Comparison of ENCODE assay signal across 8 mouse cellular contexts in the genomic region with DNA sequence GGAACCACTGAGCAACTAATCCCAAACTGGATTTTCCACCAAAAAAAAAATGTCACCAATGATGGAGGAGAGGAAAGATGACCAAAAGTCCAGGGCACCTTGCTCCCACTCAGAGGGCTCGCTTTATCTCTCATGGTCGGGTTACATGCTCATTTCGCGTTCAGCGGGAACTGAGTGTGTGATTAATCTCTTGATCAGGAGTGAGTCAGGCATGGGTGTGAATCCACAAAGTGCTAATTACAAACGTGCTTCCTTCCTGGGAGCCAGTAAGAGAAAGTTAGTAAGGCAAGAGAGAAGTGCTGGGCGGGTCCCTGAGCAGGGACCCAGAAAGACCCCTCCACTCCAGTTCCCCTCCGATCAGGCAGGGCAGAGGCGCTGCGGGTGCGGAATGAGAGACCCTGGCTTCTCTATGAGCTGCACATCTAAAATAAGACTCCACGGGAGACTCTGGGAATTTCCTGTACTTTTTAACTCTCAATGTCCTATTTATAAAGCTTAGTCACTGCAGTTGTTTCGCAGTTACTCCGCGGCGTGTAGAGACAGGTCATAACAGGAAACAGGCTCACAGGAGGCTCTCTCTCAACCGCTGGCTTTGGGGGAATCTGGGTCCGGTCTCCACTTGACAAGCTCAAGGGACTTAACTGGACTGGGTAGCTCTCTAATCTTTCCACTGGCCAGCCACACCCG. TPM values are rescaled to one million over a fixed set of nuclear protein-coding genes. Genes with fewer than 3 reads are reported as not detected.
DNase-seq lines count a peak whose midpoint lies in the region; ATAC-seq and TF ChIP-seq lines count a peak whose summit lies in the region.

No protein-coding gene starts in this region.

- DNase-seq in spleen, postnatal 36 days (ENCODE audit: low spot score in 2 of 2) = peak; percentile 46 to 57
- DNase-seq in spleen, postnatal 14 days (ENCODE audit: low spot score in 2 of 2) = no peak
- DNase-seq in heart, embryonic 10.5 days (ENCODE audit: low spot score) = peak; percentile 85
- DNase-seq in kidney, adult 8-10 months = peak; percentile 34 to 37
- peak in 1 of 3 experiments; percentile 50 for DNase-seq in liver, embryonic 14.5 days (ENCODE audit: low read depth in 3 of 3, low spot score in 3 of 3)
- peak; percentile 48 for DNase-seq in urinary bladder, adult 2 months (ENCODE audit: low spot score)

- no peak overlapping the region for H3K9ac ChIP-seq in embryonic facial prominence, embryonic 15.5 days
- H3K9ac ChIP-seq in liver, embryonic 14.5 days (replicated peaks) = peak overlapping the region; percentile 25

- peak overlapping the region; percentile 93 for H3K27ac ChIP-seq in embryonic facial prominence, embryonic 15.5 days (replicated peaks)
- H3K27ac ChIP-seq in heart, embryonic 10.5 days = peak overlapping the region; percentile 88
- H3K27ac ChIP-seq in liver, embryonic 14.5 days = peak overlapping the region; percentile 8

- ATAC-seq in embryonic facial prominence, embryonic 15.5 days (ENCODE audit: insufficient number of reproducible peaks, low FRiP score, low TSS enrichment, low read depth) = peak; percentile 70
- ATAC-seq in liver, embryonic 14.5 days (ENCODE audit: insufficient read depth) = peak; percentile 56

- H3K36me3 ChIP-seq in embryonic facial prominence, embryonic 15.5 days = no peaks in the 10 kb centered on the region
- H3K36me3 ChIP-seq in heart, embryonic 10.5 days = no peaks in the 10 kb centered on the region
- no peaks in the 10 kb centered on the region for H3K36me3 ChIP-seq in liver, embryonic 14.5 days (replicated peaks; ENCODE audit: control insufficient read depth, insufficient read depth, low read depth)
- H3K36me3 ChIP-seq in myocyte (ENCODE audit: control insufficient read depth, insufficient read depth) = no peaks in the 10 kb centered on the region

- no peak for TF ChIP-seq POLR2A in myocyte (IDR thresholded peaks at IDR 0.05; ENCODE audit: insufficient read length, low read depth)

- H3K4me1 ChIP-seq in embryonic facial prominence, embryonic 15.5 days = peaks cover 34% of the 10 kb centered on the region
- H3K4me1 ChIP-seq in heart, embryonic 10.5 days = peaks cover 27% of the 10 kb centered on the region
- H3K4me1 ChIP-seq in liver, embryonic 14.5 days (replicated peaks; ENCODE audit: control insufficient read depth in 2 of 2, insufficient read depth in 2 of 2, low read length in 1 of 2) = peaks cover 3 to 42% of the 10 kb centered on the region in 2 experiments

- TF ChIP-seq CTCF in liver, embryonic 14.5 days (IDR thresholded peaks at IDR 0.05; ENCODE audit: low read depth) = no peak

- H3ac ChIP-seq in myocyte (ENCODE audit: control insufficient read depth, insufficient read length) = no peak overlapping the region

- no peaks in the 10 kb centered on the region for H3K9me3 ChIP-seq in embryonic facial prominence, embryonic 15.5 days (replicated peaks)
- H3K9me3 ChIP-seq in heart, embryonic 10.5 days = no peaks in the 10 kb centered on the region
- H3K9me3 ChIP-seq in liver, embryonic 14.5 days (ENCODE audit: control insufficient read depth, low read length) = no peaks in the 10 kb centered on the region

- H3K4me2 ChIP-seq in embryonic facial prominence, embryonic 15.5 days (replicated peaks) = peak overlapping the region; percentile 44
- peak overlapping the region; percentile 57 for H3K4me2 ChIP-seq in liver, embryonic 14.5 days (ENCODE audit: low read depth)
- H3K4me2 ChIP-seq in myocyte (ENCODE audit: low read depth) = peak overlapping the region; percentile 100

- no peaks in the 10 kb centered on the region for H3K27me3 ChIP-seq in embryonic facial prominence, embryonic 15.5 days
- no peaks in the 10 kb centered on the region for H3K27me3 ChIP-seq in heart, embryonic 10.5 days (ENCODE audit: insufficient read depth, poor library complexity, severe bottlenecking)
- no peaks in the 10 kb centered on the region for H3K27me3 ChIP-seq in liver, embryonic 14.5 days (ENCODE audit: control insufficient read depth, insufficient read depth, low read length)
- no peaks in the 10 kb centered on the region for H3K27me3 ChIP-seq in myocyte (ENCODE audit: control insufficient read depth, insufficient read depth, insufficient read length)

- H3K79me2 ChIP-seq in myocyte (ENCODE audit: control insufficient read depth, insufficient read depth) = no peaks in the 10 kb centered on the region

- no peak for TF ChIP-seq EP300 in liver, embryonic 14.5 days (IDR thresholded peaks at IDR 0.05; ENCODE audit: low read depth)

- 13% methylated on average over 19 of the region's 19 CpGs for WGBS in embryonic facial prominence, embryonic 15.5 days
- WGBS in heart, embryonic 10.5 days = 9% methylated on average over 19 of the region's 19 CpGs
- WGBS in liver, embryonic 14.5 days (ENCODE audit: insufficient replicate concordance) = 2% methylated on average over 19 of the region's 19 CpGs

- H3K4me3 ChIP-seq in embryonic facial prominence, embryonic 15.5 days (replicated peaks) = 0 out of 2 replicates have a peak overlapping the region, but pooled peaks have one; percentile 19
- peak overlapping the region; percentile 50 for H3K4me3 ChIP-seq in heart, embryonic 10.5 days
- peak overlapping the region in 1 of 2 experiments; percentile 3; a peak in 2 of 4 replicates for H3K4me3 ChIP-seq in liver, embryonic 14.5 days (ENCODE audit: insufficient read depth in 1 of 2, low read depth in 2 of 2, low read length in 2 of 2)
- peak overlapping the region; percentile 20 for H3K4me3 ChIP-seq in myocyte

TF ChIP-seq in myocyte, 11 proteins besides CTCF, POLR2A, EP300 and RAD21:
- TF ChIP-seq TCF3 (IDR thresholded peaks at IDR 0.05; ENCODE audit: insufficient read length, low read depth) (no peak), MYOG (IDR thresholded peaks at IDR 0.05; ENCODE audit: control insufficient read depth in 1 of 3, insufficient read depth in 1 of 3, insufficient read length in 2 of 3, low read depth in 2 of 3) (peak in 1 of 3 experiments; percentile 15)

RNA-seq across cellular contexts. Expression of a gene that starts 45.0 kb away (rescaled TPM):
- 29.4 TPM in 2 replicates for polyA plus RNA-seq in embryonic facial prominence, embryonic 15.5 days (2015; fragmentation: Nextera tagmentation; extraction: Ambion mirVana)
- 33.0 and 35.7 TPM in 2 replicates for polyA plus RNA-seq in heart, embryonic 10.5 days (2016; fragmentation: Nextera tagmentation; extraction: Ambion mirVana)
- 3.9 and 7.4 TPM in 2 replicates for polyA plus RNA-seq in liver, embryonic 14.5 days (2012; rRNA removed)
- 12.4 and 13.8 TPM in 2 replicates for polyA plus RNA-seq in liver, embryonic 14.5 days (2014; fragmentation: Nextera tagmentation; extraction: Ambion mirVana)
- polyA plus RNA-seq in myocyte (2012; fragmentation: generic; extraction: Trizol) = 14.6 TPM
- polyA plus RNA-seq in urinary bladder, adult 2 months (2012; rRNA removed) = 9.4 and 9.8 TPM in 2 replicates

Comparison
In these comparisons a context has a peak if more than half of its experiments do, and no peak if none do; other contexts are left out.
1. DNase-seq: peak in spleen, postnatal 36 days (2 of 2), heart, embryonic 10.5 days (single experiment), kidney, adult 8-10 months (2 of 2) and urinary bladder, adult 2 months (single experiment); none in spleen, postnatal 14 days (0 of 2).
2. H3K27ac ChIP-seq: peak in every context shown above with its lines; median percentile 93 in embryonic facial prominence, embryonic 15.5 days; 88 in heart, embryonic 10.5 days; 8 in liver, embryonic 14.5 days.
3. H3K4me2 ChIP-seq: peak in every context shown above with its lines; median percentile 100 in myocyte; 57 in liver, embryonic 14.5 days; 44 in embryonic facial prominence, embryonic 15.5 days.